Mouse (Mus musculus) MEL (cell line): ENCODE results near the gene Bzw2. TPM values are rescaled to one million over a fixed set of nuclear protein-coding genes. Genes with fewer than 3 reads are reported as not detected.

Source experiments
- DNase-seq: peaks from one replicate; pipeline ENCODE4 v3.0.0; 2011; ENCODE audit warnings: low read depth, low spot score
- H3K27ac ChIP-seq: 2 replicates; pipeline ENCODE4 v1.5.1; 2012; ENCODE audit warnings: low read depth, mild to moderate bottlenecking, control low read depth, low read length, moderate library complexity; ENCODE audit not compliant: control insufficient read depth
- H3K27me3 ChIP-seq, 2 experiments: fragments of 150-350 bp in 1 of 2; sonication (generic) in 1 of 2; 2 replicates each; pipeline ENCODE4 v1.6.1; 2012; ENCODE audit warnings: low read length in 2 of 2, mild to moderate bottlenecking in 2 of 2, improper control_type of control experiment in 1 of 2, moderate library complexity in 1 of 2; ENCODE audit not compliant: insufficient read depth in 2 of 2, control insufficient read depth in 1 of 2
- H3K36me3 ChIP-seq, 2 experiments: 2 replicates each; pipeline ENCODE4 v1.6.1; 2012 to 2014; ENCODE audit warnings: low read length in 2 of 2, improper control_type of control experiment in 1 of 2, inconsistent platforms in 1 of 2, mild to moderate bottlenecking in 1 of 2; ENCODE audit not compliant: insufficient read depth in 2 of 2, control insufficient read depth in 1 of 2
- H3K4me1 ChIP-seq, 2 experiments: fragments of 150-350 bp in 1 of 2; sonication (generic) in 1 of 2; 2 replicates each; pipeline ENCODE4 v1.6.1; 2012; ENCODE audit warnings: low read length in 2 of 2, improper control_type of control experiment in 1 of 2, mild to moderate bottlenecking in 1 of 2; ENCODE audit not compliant: insufficient read depth in 2 of 2, control insufficient read depth in 1 of 2
- H3K4me3 ChIP-seq, 2 experiments: fragments of 150-350 bp in 1 of 2; sonication (generic) in 1 of 2; 2 replicates each; pipeline ENCODE4 v1.5.1; 2012; ENCODE audit warnings: low read depth in 2 of 2, low read length in 2 of 2, mild to moderate bottlenecking in 2 of 2, moderate library complexity in 2 of 2, control low read depth in 1 of 2, improper control_type of control experiment in 1 of 2; ENCODE audit not compliant: control insufficient read depth in 1 of 2, insufficient read depth in 1 of 2
- H3K79me2 ChIP-seq: 2 replicates; pipeline ENCODE4 v1.6.1; 2012; ENCODE audit warnings: mild to moderate bottlenecking, low read length, moderate library complexity; ENCODE audit not compliant: control insufficient read depth, poor library complexity, insufficient read depth
- H3K9ac ChIP-seq: 2 replicates; pipeline ENCODE4 v1.6.1; 2012; ENCODE audit warnings: low read depth, mild to moderate bottlenecking, control low read depth, low read length, moderate library complexity; ENCODE audit not compliant: control insufficient read depth, poor library complexity, severe bottlenecking
- H3K9me3 ChIP-seq: fragments of 150-350 bp; sonication (generic); replicated peaks from 2 replicates; pipeline ENCODE4 v1.6.1; 2012; ENCODE audit warnings: mild to moderate bottlenecking, low read length, improper control_type of control experiment, moderate library complexity; ENCODE audit not compliant: insufficient read depth
- CHD1 ChIP-seq: IDR thresholded peaks from 2 replicates; pipeline ENCODE4 v1.6.1; 2012; ENCODE audit warnings: low read depth, mild to moderate bottlenecking, inconsistent platforms, low read length, improper control_type of control experiment
- CTCF ChIP-seq, 3 experiments: IDR thresholded peaks in 2 of 3; conservative IDR thresholded peaks in 1 of 3; 2 replicates each; pipeline ENCODE4 v1.5.1; 2011 to 2012; ENCODE audit warnings: low read length in 3 of 3, low read depth in 2 of 3, mild to moderate bottlenecking in 2 of 3, improper control_type of control experiment in 1 of 3, inconsistent platforms in 1 of 3, mixed read lengths in 1 of 3, moderate library complexity in 1 of 3; ENCODE audit not compliant: control insufficient read depth in 1 of 3, insufficient read depth in 1 of 3, poor library complexity in 1 of 3, severe bottlenecking in 1 of 3
- E2F4 ChIP-seq: IDR thresholded peaks from 2 replicates; pipeline ENCODE4 v1.6.1; 2011; ENCODE audit warnings: low read depth, low read length, improper control_type of control experiment, borderline replicate concordance
- ELF1 ChIP-seq: IDR thresholded peaks from 2 replicates; pipeline ENCODE4 v1.6.1; 2014; ENCODE audit warnings: low read depth, mild to moderate bottlenecking, inconsistent platforms, low read length, improper control_type of control experiment, moderate library complexity
- EP300 ChIP-seq, 2 experiments: IDR thresholded peaks; 2 replicates each; pipeline ENCODE4 v1.6.1; 2011; ENCODE audit warnings: improper control_type of control experiment in 2 of 2, low read length in 2 of 2, low read depth in 1 of 2, mild to moderate bottlenecking in 1 of 2
- ETS1 ChIP-seq: IDR thresholded peaks from 2 replicates; pipeline ENCODE4 v1.6.1; 2012; ENCODE audit warnings: low read depth, mild to moderate bottlenecking, inconsistent platforms, low read length, improper control_type of control experiment, moderate library complexity
- GATA1 ChIP-seq: IDR thresholded peaks from 2 replicates; pipeline ENCODE4 v1.6.1; 2011; ENCODE audit warnings: low read depth, low read length, improper control_type of control experiment
- HCFC1 ChIP-seq: IDR thresholded peaks from 2 replicates; pipeline ENCODE4 v1.6.1; 2012; ENCODE audit warnings: low read depth, mild to moderate bottlenecking, inconsistent platforms, low read length, improper control_type of control experiment, moderate library complexity
- JUND ChIP-seq: IDR thresholded peaks from 2 replicates; pipeline ENCODE4 v1.6.1; 2011; ENCODE audit warnings: low read depth, mild to moderate bottlenecking, improper control_type of control experiment, low read length
- KAT2A ChIP-seq: conservative IDR thresholded peaks from 2 replicates; pipeline ENCODE4 v1.6.1; 2012; ENCODE audit warnings: low read depth, low read length, improper control_type of control experiment, inconsistent platforms
- MAFK ChIP-seq: IDR thresholded peaks from 2 replicates; pipeline ENCODE4 v1.6.1; 2011; ENCODE audit warnings: low read depth, mild to moderate bottlenecking, low read length, improper control_type of control experiment, borderline replicate concordance
- MAZ ChIP-seq: IDR thresholded peaks from 2 replicates; pipeline ENCODE4 v1.6.1; 2012; ENCODE audit warnings: low read depth, mild to moderate bottlenecking, inconsistent platforms, low read length, improper control_type of control experiment
- MEF2A ChIP-seq: IDR thresholded peaks from 2 replicates; pipeline ENCODE4 v1.6.1; 2014; ENCODE audit warnings: low read depth, mild to moderate bottlenecking, inconsistent platforms, low read length, improper control_type of control experiment; ENCODE audit not compliant: poor library complexity, insufficient replicate concordance, severe bottlenecking; ENCODE audit errors: extremely low read depth
- MXI1 ChIP-seq: IDR thresholded peaks from 2 replicates; pipeline ENCODE4 v1.6.1; 2011; ENCODE audit warnings: mild to moderate bottlenecking, low read depth, low read length, improper control_type of control experiment
- NELFE ChIP-seq: IDR thresholded peaks from 2 replicates; pipeline ENCODE4 v1.6.1; 2011; ENCODE audit warnings: low read depth, low read length, improper control_type of control experiment
- NRF1 ChIP-seq: IDR thresholded peaks from 2 replicates; pipeline ENCODE4 v1.6.1; 2014; ENCODE audit warnings: low read depth, mild to moderate bottlenecking, inconsistent platforms, low read length, improper control_type of control experiment, moderate library complexity; ENCODE audit not compliant: poor library complexity, insufficient read depth, severe bottlenecking
- POLR2AphosphoS2 ChIP-seq: IDR thresholded peaks from 2 replicates; pipeline ENCODE4 v1.6.1; 2011; ENCODE audit warnings: low read length, improper control_type of control experiment
- POLR2AphosphoS5 ChIP-seq: IDR thresholded peaks from 2 replicates; pipeline ENCODE4 v1.6.1; 2012; ENCODE audit warnings: low read depth, borderline replicate concordance, mild to moderate bottlenecking, inconsistent platforms, low read length, moderate library complexity, mixed read lengths
- RAD21 ChIP-seq: IDR thresholded peaks from 2 replicates; pipeline ENCODE4 v1.6.1; 2011; ENCODE audit warnings: mild to moderate bottlenecking, low read depth, low read length, improper control_type of control experiment
- RCOR1 ChIP-seq: IDR thresholded peaks from 2 replicates; pipeline ENCODE4 v1.6.1; 2012; ENCODE audit warnings: low read depth, mild to moderate bottlenecking, inconsistent platforms, low read length, improper control_type of control experiment
- SIN3A ChIP-seq: IDR thresholded peaks from 2 replicates; pipeline ENCODE4 v1.6.1; 2012; ENCODE audit warnings: low read length, improper control_type of control experiment, inconsistent platforms
- SMC3 ChIP-seq: IDR thresholded peaks from 2 replicates; pipeline ENCODE4 v1.6.1; 2011; ENCODE audit warnings: low read depth, low read length, improper control_type of control experiment
- TAL1 ChIP-seq: IDR thresholded peaks from 2 replicates; pipeline ENCODE4 v1.6.1; 2012; ENCODE audit warnings: mild to moderate bottlenecking, inconsistent platforms, low read length, moderate library complexity, mixed read lengths
- TCF12 ChIP-seq: IDR thresholded peaks from 2 replicates; pipeline ENCODE4 v1.6.1; 2014; ENCODE audit warnings: low read depth, mild to moderate bottlenecking, inconsistent platforms, low read length, improper control_type of control experiment, moderate library complexity
- UBTF ChIP-seq: IDR thresholded peaks from 2 replicates; pipeline ENCODE4 v1.6.1; 2012; ENCODE audit warnings: low read depth, mild to moderate bottlenecking, inconsistent platforms, low read length, improper control_type of control experiment, moderate library complexity, borderline replicate concordance; ENCODE audit not compliant: insufficient read depth
- USF2 ChIP-seq, 2 experiments: IDR thresholded peaks; 2 replicates each; pipeline ENCODE4 v1.6.1; 2011 to 2012; ENCODE audit warnings: improper control_type of control experiment in 2 of 2, low read length in 2 of 2, borderline replicate concordance in 1 of 2, inconsistent platforms in 1 of 2, low read depth in 1 of 2, mild to moderate bottlenecking in 1 of 2; ENCODE audit not compliant: insufficient read depth in 1 of 2
- ZNF384 ChIP-seq: IDR thresholded peaks from 2 replicates; pipeline ENCODE4 v1.6.1; 2012; ENCODE audit warnings: low read depth, mild to moderate bottlenecking, inconsistent platforms, low read length, improper control_type of control experiment
- polyA plus RNA-seq, 2 experiments: library from polyadenylated mRNA; stranded (reverse) in 1 of 2; unstranded in 1 of 2; fragments of >175 nt in 1 of 2; fragments of >200 nt in 1 of 2; gene quantifications; 2 replicates each; pipeline versions ENCODE4 v1.2.1 to v1.2.4; 2012; ENCODE audit warnings: low replicate concordance in 2 of 2, low read depth in 1 of 2; ENCODE audit not compliant: insufficient read length in 2 of 2, insufficient read depth in 1 of 2, missing spikeins in 1 of 2
- total RNA-seq: library from RNA; depleted of rRNA; stranded (reverse); fragments of 300-350 nt; gene quantifications from 2 replicates; pipeline ENCODE4 v1.2.3, GENCODE M21; 2012

Gene Bzw2
- total and polyA plus RNA-seq, 3 experiments: 155 to 170 (median 157) TPM

- Histone ChIP-seq H3K9ac (no peak overlapping the region), H3K79me2 (peaks cover 11% of the 10 kb centered on the region; the same call in 1 of the 2 replicates), H3K27ac (no peak overlapping the region), H3K9me3 (no peaks in the 10 kb centered on the region), H3K4me1 (no peaks in the 10 kb centered on the region), H3K36me3 (peaks cover 0 to 6% of the 10 kb centered on the region in 2 experiments), H3K27me3 (no peaks in the 10 kb centered on the region), H3K4me3 (no peak overlapping the region)
- TF ChIP-seq RAD21 (no peak), POLR2AphosphoS5 (no peak), TAL1 (no peak), ETS1 (no peak), UBTF (no peak), POLR2AphosphoS2 (no peak), EP300 (IDR thresholded peaks at IDR 0.05; ENCODE audit: low read depth in 1 of 2, low read length in 2 of 2) (no peak), KAT2A (no peak), NRF1 (no peak), E2F4 (no peak), MAFK (no peak), CHD1 (no peak), RCOR1 (no peak), ZNF384 (no peak), NELFE (no peak)
- DNase-seq: no peak
Observed at GRCm38 (mm10) chr12:36140401-36140800, 17.5 kb downstream of the Bzw2 start.

- H3K36me3 ChIP-seq: peaks cover 3 to 18% of the 10 kb centered on the region in 2 experiments; a peak in 3 of 4 replicates
- TF ChIP-seq MEF2A (no peak), SMC3 (no peak), NRF1 (no peak), CTCF (IDR thresholded peaks at IDR 0.05 in 2 of 3, conservative IDR thresholded peaks at IDR 0.05 in 1 of 3; ENCODE audit: control insufficient read depth in 1 of 3, insufficient read depth in 1 of 3, low read depth in 2 of 3, low read length in 3 of 3, poor library complexity in 1 of 3, severe bottlenecking in 1 of 3) (no peak), EP300 (IDR thresholded peaks at IDR 0.05; ENCODE audit: low read depth in 1 of 2, low read length in 2 of 2) (no peak), JUND (no peak), GATA1 (no peak), ELF1 (no peak), MXI1 (no peak), TCF12 (no peak), SIN3A (no peak), RCOR1 (no peak), MAZ (no peak), USF2 (IDR thresholded peaks at IDR 0.05; ENCODE audit: borderline replicate concordance in 1 of 2, insufficient read depth in 1 of 2, low read depth in 1 of 2, low read length in 2 of 2) (no peak), UBTF (no peak), ZNF384 (no peak), E2F4 (no peak), HCFC1 (no peak)
- TF ChIP-seq, all 39 proteins: peak for 0
- H3K9ac ChIP-seq: no peak overlapping the region
Observed at GRCm38 (mm10) chr12:36137192-36137591, 20.7 kb downstream of the Bzw2 start.

More at GRCm38 (mm10) chr12:36137192-36137591, 20.7 kb downstream of the Bzw2 start:
- Histone ChIP-seq H3K27me3 (no peaks in the 10 kb centered on the region), H3K4me1 (peaks cover 5 to 12% of the 10 kb centered on the region in 2 experiments), H3K9me3 (no peaks in the 10 kb centered on the region), H3K27ac (no peak overlapping the region), H3K79me2 (peaks cover 2% of the 10 kb centered on the region; the same call in 1 of the 2 replicates), H3K4me3 (no peak overlapping the region)
- no peak for DNase-seq
